Mouse (Mus musculus): ENCODE measurements at regions not wholly inside any gene's neighbourhood (a gene's known extent, or its start where the extent isn't known, plus 50 kb on each side); places are given as distances from the start of the nearest gene placed in this dataset.

DNA sequence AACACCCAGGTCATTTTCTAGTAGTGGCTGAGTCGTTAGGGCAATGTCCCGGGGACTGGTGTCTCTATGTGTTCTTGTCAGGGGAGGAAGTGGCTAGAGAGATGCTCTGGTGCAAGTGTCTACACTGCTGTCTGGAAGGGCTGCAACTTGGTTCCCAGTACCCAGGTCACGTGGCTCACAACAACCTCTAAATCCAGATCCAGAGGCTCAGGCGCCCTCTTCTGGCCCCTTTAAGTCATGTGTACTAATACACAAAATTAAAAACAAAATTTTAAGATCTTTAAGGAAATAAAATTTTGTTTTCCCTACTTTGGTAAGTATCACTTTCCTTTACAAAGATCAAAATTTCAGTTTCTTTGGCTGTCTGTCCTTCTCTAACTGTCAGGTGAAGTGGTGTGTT, 169.4 kb downstream of the Bcl11a start:
- Histone ChIP-seq H3K4me2 (ENCODE audit: low read depth, low read length) (no peak overlapping the region), H3K27me3 (ENCODE audit: control insufficient read depth, insufficient read depth, low read length) (no peaks in the 10 kb centered on the region), H3K9me3 (replicated peaks; ENCODE audit: control insufficient read depth, low read length) (no peaks in the 10 kb centered on the region), H3K4me3 (replicated peaks; ENCODE audit: low read length) (no peak overlapping the region), H3K9ac (ENCODE audit: low read length) (no peak overlapping the region), H3K36me3 (ENCODE audit: control insufficient read depth, insufficient read depth, low read length) (no peaks in the 10 kb centered on the region), H3K4me1 (ENCODE audit: control insufficient read depth, insufficient read depth, low read length) (peaks cover 12% of the 10 kb centered on the region; the same call in 1 of the 2 replicates), H3K27ac (ENCODE audit: low read length) (no peak overlapping the region)
- no peak for ATAC-seq (ENCODE audit: insufficient read depth, low FRiP score)
- WGBS = 91% methylated on average over 4 of the region's 4 CpGs

DNA sequence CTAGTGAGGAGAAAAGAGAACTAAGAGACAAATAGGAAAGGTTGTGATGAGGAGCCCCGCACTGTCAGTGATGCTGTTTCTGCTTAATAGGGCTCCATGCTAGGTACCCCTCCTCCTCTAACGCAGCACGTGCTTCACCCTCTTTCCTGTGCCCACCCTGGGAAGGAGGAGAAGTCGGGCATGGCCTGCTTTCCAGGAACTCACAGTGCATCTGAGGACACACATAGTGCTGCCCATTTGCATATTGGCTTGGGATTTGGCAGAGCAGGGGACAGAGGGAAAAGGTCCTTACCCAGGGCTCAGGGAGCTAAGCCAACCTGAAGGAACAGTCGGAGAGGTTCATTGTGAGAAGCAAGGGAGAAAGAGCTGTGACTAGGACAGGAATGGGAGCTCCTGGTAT, 173.7 kb downstream of the Bcl11a start:
- H3K4me2 ChIP-seq (ENCODE audit: low read depth, low read length) = no peak overlapping the region
- no peaks in the 10 kb centered on the region for H3K36me3 ChIP-seq (ENCODE audit: control insufficient read depth, insufficient read depth, low read length)
- H3K27me3 ChIP-seq (ENCODE audit: control insufficient read depth, insufficient read depth, low read length) = no peaks in the 10 kb centered on the region
- WGBS = 59% methylated on average over 5 of the region's 5 CpGs
- no peak overlapping the region for H3K9ac ChIP-seq (ENCODE audit: low read length)
- H3K4me1 ChIP-seq (ENCODE audit: control insufficient read depth, insufficient read depth, low read length) = no peaks in the 10 kb centered on the region
- H3K9me3 ChIP-seq (replicated peaks; ENCODE audit: control insufficient read depth, low read length) = no peaks in the 10 kb centered on the region
- no peak overlapping the region for H3K27ac ChIP-seq (ENCODE audit: low read length)
- H3K4me3 ChIP-seq (replicated peaks; ENCODE audit: low read length) = no peak overlapping the region
- no peak for ATAC-seq (ENCODE audit: insufficient read depth, low FRiP score)

DNA sequence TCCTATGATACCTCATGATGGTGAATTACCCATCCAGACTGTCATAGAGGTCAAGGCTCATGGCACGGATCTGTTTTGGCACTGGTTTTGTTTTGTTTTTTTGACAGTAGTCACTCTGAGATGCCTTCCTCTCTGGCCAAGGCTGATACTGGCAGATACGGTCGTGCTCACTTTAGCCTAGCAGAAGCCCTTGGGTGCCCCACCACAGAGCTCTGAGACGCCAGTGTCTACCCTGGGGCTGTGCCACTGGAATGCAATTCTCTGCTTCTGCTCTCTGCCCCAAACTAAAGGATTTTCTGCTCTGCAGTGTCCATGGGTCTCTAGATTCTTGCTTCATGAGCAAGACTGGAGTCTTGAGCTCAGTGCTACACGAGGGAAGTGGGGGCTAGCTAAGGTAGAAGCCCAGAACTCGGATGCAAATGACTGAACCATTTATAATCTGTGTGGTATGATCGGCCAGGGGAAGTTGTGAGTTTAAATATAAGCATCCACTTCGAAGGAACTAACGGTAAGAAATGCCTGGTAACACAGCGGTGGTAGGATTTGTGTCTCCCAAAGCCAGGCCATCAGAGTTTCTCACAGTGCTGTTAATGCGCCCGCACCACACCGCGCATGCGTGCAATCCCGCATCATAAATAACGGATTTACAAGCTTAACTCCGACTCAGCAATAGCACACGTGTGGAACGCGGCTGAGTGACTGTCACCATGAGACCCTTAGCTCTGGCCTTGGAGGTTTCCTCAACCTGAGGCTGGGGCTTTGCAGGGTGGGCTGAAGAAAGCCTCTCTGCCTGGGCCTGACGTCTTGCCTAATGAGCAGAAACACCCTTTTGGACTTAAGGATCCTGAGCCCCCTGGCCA, 177.6 kb downstream of the Bcl11a start:
- Histone ChIP-seq H3K4me2 (ENCODE audit: low read depth, low read length) (no peak overlapping the region), H3K27me3 (ENCODE audit: control insufficient read depth, insufficient read depth, low read length) (no peaks in the 10 kb centered on the region), H3K9me3 (replicated peaks; ENCODE audit: control insufficient read depth, low read length) (no peaks in the 10 kb centered on the region), H3K36me3 (ENCODE audit: control insufficient read depth, insufficient read depth, low read length) (no peaks in the 10 kb centered on the region), H3K9ac (ENCODE audit: low read length) (no peak overlapping the region), H3K27ac (ENCODE audit: low read length) (no peak overlapping the region), H3K4me3 (replicated peaks; ENCODE audit: low read length) (no peak overlapping the region), H3K4me1 (ENCODE audit: control insufficient read depth, insufficient read depth, low read length) (no peaks in the 10 kb centered on the region)
- WGBS = 84% methylated on average over 22 of the region's 22 CpGs
- ATAC-seq (ENCODE audit: insufficient read depth, low FRiP score) = no peak

DNA sequence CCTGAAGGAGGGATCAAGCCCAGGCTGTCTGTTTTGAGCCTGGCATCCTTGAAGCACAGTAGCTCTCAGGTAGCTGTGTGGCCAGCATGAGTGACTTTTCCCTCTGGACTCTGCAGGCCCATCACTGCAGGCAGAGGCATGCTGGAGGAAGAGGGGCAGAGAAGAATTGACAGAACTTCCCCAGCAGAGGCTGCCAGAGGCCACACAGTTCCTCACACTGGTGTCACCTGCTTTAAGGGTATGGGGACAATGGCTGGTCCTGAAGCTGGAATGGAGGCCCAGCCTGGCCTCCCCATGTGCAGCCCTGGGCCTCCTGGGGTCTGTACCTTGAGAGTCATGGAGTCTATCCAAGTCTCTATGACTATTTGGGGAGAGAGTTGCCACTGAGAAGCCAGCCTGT, 179.9 kb downstream of the Bcl11a start:
- no peaks in the 10 kb centered on the region for H3K36me3 ChIP-seq (ENCODE audit: control insufficient read depth, insufficient read depth, low read length)
- no peak for ATAC-seq (ENCODE audit: insufficient read depth, low FRiP score)
- no peak overlapping the region for H3K4me3 ChIP-seq (replicated peaks; ENCODE audit: low read length)
- H3K9ac ChIP-seq (ENCODE audit: low read length) = no peak overlapping the region
- no peak overlapping the region for H3K4me2 ChIP-seq (ENCODE audit: low read depth, low read length)
- H3K9me3 ChIP-seq (replicated peaks; ENCODE audit: control insufficient read depth, low read length) = no peaks in the 10 kb centered on the region
- no peaks in the 10 kb centered on the region for H3K4me1 ChIP-seq (ENCODE audit: control insufficient read depth, insufficient read depth, low read length)
- no peaks in the 10 kb centered on the region for H3K27me3 ChIP-seq (ENCODE audit: control insufficient read depth, insufficient read depth, low read length)
- no peak overlapping the region for H3K27ac ChIP-seq (ENCODE audit: low read length)

DNA sequence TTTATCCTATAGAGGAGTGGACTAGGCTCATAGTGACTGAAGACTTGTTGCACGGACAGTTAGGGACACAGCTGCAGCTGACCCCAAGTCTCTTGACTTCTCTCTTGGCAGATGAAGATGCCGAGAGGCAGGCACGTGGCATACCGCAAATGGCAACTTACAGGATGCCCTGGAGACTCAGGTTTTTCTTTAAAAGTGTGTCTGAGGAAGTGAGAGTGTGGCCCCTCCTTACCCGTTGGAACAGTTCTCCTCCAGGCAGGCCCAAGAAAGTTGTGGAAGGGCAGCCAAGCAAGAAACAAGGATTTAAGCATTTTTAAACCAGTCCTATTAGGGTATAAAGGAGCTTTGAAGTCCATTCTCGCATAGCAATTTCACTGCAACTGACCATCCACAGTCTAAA, 180.5 kb downstream of the Bcl11a start:
- Histone ChIP-seq H3K4me3 (replicated peaks; ENCODE audit: low read length) (no peak overlapping the region), H3K36me3 (ENCODE audit: control insufficient read depth, insufficient read depth, low read length) (no peaks in the 10 kb centered on the region), H3K27me3 (ENCODE audit: control insufficient read depth, insufficient read depth, low read length) (no peaks in the 10 kb centered on the region), H3K9me3 (replicated peaks; ENCODE audit: control insufficient read depth, low read length) (no peaks in the 10 kb centered on the region), H3K4me1 (ENCODE audit: control insufficient read depth, insufficient read depth, low read length) (no peaks in the 10 kb centered on the region), H3K27ac (ENCODE audit: low read length) (no peak overlapping the region), H3K9ac (ENCODE audit: low read length) (no peak overlapping the region), H3K4me2 (ENCODE audit: low read depth, low read length) (no peak overlapping the region)
- WGBS = 85% methylated on average over 6 of the region's 6 CpGs
- no peak for ATAC-seq (ENCODE audit: insufficient read depth, low FRiP score)

DNA sequence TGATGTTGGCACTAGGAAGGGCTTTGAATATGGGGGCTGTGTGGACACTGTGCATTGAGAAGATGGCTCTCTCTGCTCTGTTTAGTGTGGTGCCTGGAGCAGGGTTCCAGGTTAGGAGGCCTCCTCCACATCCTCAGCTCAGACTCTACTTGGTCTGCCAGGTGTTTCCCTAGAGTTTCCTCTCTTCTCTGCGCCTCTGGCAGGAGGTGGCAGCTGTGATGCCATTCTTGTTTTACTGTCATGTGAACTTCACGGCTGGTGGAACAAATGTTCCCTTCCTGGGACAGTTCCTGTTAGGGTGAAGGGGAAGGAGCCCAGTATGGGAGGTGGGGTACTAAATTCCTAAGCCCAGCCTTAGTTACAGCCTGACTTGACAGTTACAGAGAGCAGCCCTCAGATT, 181.8 kb downstream of the Bcl11a start:
- H3K27me3 ChIP-seq (ENCODE audit: control insufficient read depth, insufficient read depth, low read length) = no peaks in the 10 kb centered on the region
- H3K27ac ChIP-seq (ENCODE audit: low read length) = no peak overlapping the region
- 66% methylated on average over 2 of the region's 2 CpGs for WGBS
- H3K9ac ChIP-seq (ENCODE audit: low read length) = no peak overlapping the region
- H3K36me3 ChIP-seq (ENCODE audit: control insufficient read depth, insufficient read depth, low read length) = no peaks in the 10 kb centered on the region
- H3K4me2 ChIP-seq (ENCODE audit: low read depth, low read length) = no peak overlapping the region
- no peaks in the 10 kb centered on the region for H3K9me3 ChIP-seq (replicated peaks; ENCODE audit: control insufficient read depth, low read length)
- no peak overlapping the region for H3K4me3 ChIP-seq (replicated peaks; ENCODE audit: low read length)
- H3K4me1 ChIP-seq (ENCODE audit: control insufficient read depth, insufficient read depth, low read length) = no peaks in the 10 kb centered on the region
- no peak for ATAC-seq (ENCODE audit: insufficient read depth, low FRiP score)

DNA sequence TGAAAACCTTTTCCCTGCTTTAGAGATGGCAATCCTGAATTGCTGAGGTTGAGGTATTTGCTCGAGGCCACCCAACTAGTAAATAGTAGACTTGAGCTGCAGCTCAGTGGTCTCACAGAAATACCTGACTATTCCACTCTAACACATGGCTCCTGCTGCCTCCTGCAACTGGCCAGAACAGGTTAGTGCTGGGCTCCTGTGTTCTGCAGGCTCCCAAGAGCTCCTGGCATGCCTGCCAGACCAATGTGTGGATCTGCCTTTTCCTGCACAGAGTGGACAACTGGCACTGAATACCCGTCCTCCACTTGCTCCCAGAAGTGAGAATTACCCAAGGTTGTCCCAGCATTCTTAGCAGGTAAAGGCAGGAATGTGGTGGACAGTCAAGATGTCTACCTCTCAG, 191.2 kb downstream of the Bcl11a start:
- Histone ChIP-seq H3K4me1 (ENCODE audit: control insufficient read depth, insufficient read depth, low read length) (no peaks in the 10 kb centered on the region), H3K27me3 (ENCODE audit: control insufficient read depth, insufficient read depth, low read length) (no peaks in the 10 kb centered on the region), H3K4me2 (ENCODE audit: low read depth, low read length) (no peak overlapping the region), H3K4me3 (replicated peaks; ENCODE audit: low read length) (no peak overlapping the region), H3K27ac (ENCODE audit: low read length) (no peak overlapping the region), H3K9me3 (replicated peaks; ENCODE audit: control insufficient read depth, low read length) (no peaks in the 10 kb centered on the region), H3K9ac (ENCODE audit: low read length) (no peak overlapping the region), H3K36me3 (ENCODE audit: control insufficient read depth, insufficient read depth, low read length) (no peaks in the 10 kb centered on the region)
- no peak for ATAC-seq (ENCODE audit: insufficient read depth, low FRiP score)
- 69% methylated on average over 2 of the region's 2 CpGs for WGBS

DNA sequence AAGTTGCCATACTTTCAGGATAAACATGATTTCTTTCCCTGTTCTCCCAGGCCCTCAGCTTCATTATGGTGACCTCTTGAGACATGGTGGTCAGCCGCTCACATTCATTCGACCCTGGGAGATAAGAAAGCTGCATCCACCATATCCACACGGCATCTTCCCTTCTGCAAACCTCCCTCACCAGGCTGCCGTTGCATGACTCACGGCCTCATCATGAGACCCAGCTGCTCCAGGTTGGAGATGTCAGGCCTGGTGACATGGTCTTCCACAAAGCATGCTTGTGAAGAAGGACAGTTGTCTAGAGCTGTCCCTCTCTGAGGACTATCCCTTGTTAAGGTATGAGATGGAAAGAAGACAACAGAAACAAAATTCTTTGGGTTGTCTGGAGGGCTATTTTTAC, 203.8 kb downstream of the Bcl11a start:
- no peaks in the 10 kb centered on the region for H3K36me3 ChIP-seq (ENCODE audit: control insufficient read depth, insufficient read depth, low read length)
- no peaks in the 10 kb centered on the region; the same call in 1 of the 2 replicates for H3K27me3 ChIP-seq (ENCODE audit: control insufficient read depth, insufficient read depth, low read length)
- no peaks in the 10 kb centered on the region for H3K9me3 ChIP-seq (replicated peaks; ENCODE audit: control insufficient read depth, low read length)
- no peak overlapping the region for H3K27ac ChIP-seq (ENCODE audit: low read length)
- H3K4me3 ChIP-seq (replicated peaks; ENCODE audit: low read length) = no peak overlapping the region
- no peak for ATAC-seq (ENCODE audit: insufficient read depth, low FRiP score)
- WGBS = 65% methylated on average over 5 of the region's 5 CpGs
- no peaks in the 10 kb centered on the region; the same call in 1 of the 2 replicates for H3K4me1 ChIP-seq (ENCODE audit: control insufficient read depth, insufficient read depth, low read length)
- H3K4me2 ChIP-seq (ENCODE audit: low read depth, low read length) = no peak overlapping the region
- H3K9ac ChIP-seq (ENCODE audit: low read length) = no peak overlapping the region

DNA sequence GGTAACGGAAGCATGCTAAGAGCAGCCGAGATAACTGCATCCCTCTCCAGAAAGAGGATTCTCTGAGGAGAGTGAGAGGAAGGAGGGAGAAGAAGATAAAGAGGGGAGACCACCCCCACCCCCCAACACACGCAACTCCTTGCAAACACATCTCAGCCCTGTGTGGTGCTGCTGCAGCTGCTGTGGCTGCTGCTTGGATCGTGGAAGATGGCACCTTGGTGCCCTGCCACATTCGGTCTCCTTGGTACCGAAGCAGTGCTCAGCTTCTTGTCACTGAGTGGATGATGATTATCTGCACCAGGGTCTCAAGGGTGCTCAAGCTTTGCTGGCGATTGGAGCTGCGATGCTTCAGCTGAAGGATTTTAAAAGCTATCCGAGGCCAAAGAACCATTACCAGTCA, 204.7 kb downstream of the Bcl11a start:
- no peak overlapping the region for H3K9ac ChIP-seq (ENCODE audit: low read length)
- no peaks in the 10 kb centered on the region for H3K36me3 ChIP-seq (ENCODE audit: control insufficient read depth, insufficient read depth, low read length)
- H3K27me3 ChIP-seq (ENCODE audit: control insufficient read depth, insufficient read depth, low read length) = no peaks in the 10 kb centered on the region; the same call in 1 of the 2 replicates
- no peak overlapping the region for H3K4me3 ChIP-seq (replicated peaks; ENCODE audit: low read length)
- WGBS = 36% methylated on average over 9 of the region's 9 CpGs
- no peaks in the 10 kb centered on the region; the same call in 1 of the 2 replicates for H3K4me1 ChIP-seq (ENCODE audit: control insufficient read depth, insufficient read depth, low read length)
- no peaks in the 10 kb centered on the region for H3K9me3 ChIP-seq (replicated peaks; ENCODE audit: control insufficient read depth, low read length)
- no peak overlapping the region for H3K27ac ChIP-seq (ENCODE audit: low read length)
- no peak for ATAC-seq (ENCODE audit: insufficient read depth, low FRiP score)
- no peak overlapping the region for H3K4me2 ChIP-seq (ENCODE audit: low read depth, low read length)
